Mouse (Mus musculus): ENCODE results near the gene Dio3. TPM values are rescaled to one million over a fixed set of nuclear protein-coding genes. Genes with fewer than 3 reads are reported as not detected.

Dio3 gene
- polyA plus RNA-seq (2015; fragmentation: Nextera tagmentation; extraction: Ambion mirVana), result 0.19 and 0.38 TPM in 2 replicates

GRCm38 (mm10) chr12:110278853-110279252, at the start of gene Dio3:
TSS of gene Dio3 (plus strand) at chr12:110279068.
- no peaks in the 10 kb centered on the region for H3K9me3 ChIP-seq (ENCODE audit: control insufficient read depth, low read length)
- peaks cover 9% of the 10 kb centered on the region; the same call in 1 of the 2 replicates for H3K4me1 ChIP-seq (replicated peaks; ENCODE audit: control insufficient read depth, insufficient read depth, low read length)
- peak within 1 kb of the TSS; percentile 47; the same call in 1 of the 2 replicates for H3K9ac ChIP-seq (ENCODE audit: low read length)
- H3K4me3 ChIP-seq (ENCODE audit: low read length), result peak within 1 kb of the TSS; percentile 52
- H3K27ac ChIP-seq (ENCODE audit: low read length), result no peak within 1 kb of the TSS
- H3K4me2 ChIP-seq (ENCODE audit: low read depth, low read length), result peak within 1 kb of the TSS; percentile 78
- H3K27me3 ChIP-seq (ENCODE audit: control insufficient read depth, insufficient read depth, low read depth, low read length), result peaks cover 78% of the 10 kb centered on the region
- 0% methylated on average over 32 of the region's 34 CpGs for WGBS
- ATAC-seq (ENCODE audit: low read depth), result peak; percentile 74
- H3K36me3 ChIP-seq (ENCODE audit: control insufficient read depth, insufficient read depth, low read length), result no peaks in the 10 kb centered on the region

GRCm38 (mm10) chr12:110230296-110230695, 48.6 kb upstream of the Dio3 start:
- Histone ChIP-seq H3K27ac (ENCODE audit: low read length) (no peak overlapping the region), H3K36me3 (ENCODE audit: control insufficient read depth, insufficient read depth, low read length) (no peaks in the 10 kb centered on the region), H3K4me1 (replicated peaks; ENCODE audit: control insufficient read depth, insufficient read depth, low read length) (no peaks in the 10 kb centered on the region), H3K4me3 (ENCODE audit: low read length) (no peak overlapping the region), H3K9me3 (ENCODE audit: control insufficient read depth, low read length) (no peaks in the 10 kb centered on the region), H3K4me2 (ENCODE audit: low read depth, low read length) (no peak overlapping the region), H3K9ac (ENCODE audit: low read length) (no peak overlapping the region), H3K27me3 (ENCODE audit: control insufficient read depth, insufficient read depth, low read depth, low read length) (no peaks in the 10 kb centered on the region)
- no peak for ATAC-seq (ENCODE audit: low read depth)
- 52% methylated on average over 7 of the region's 7 CpGs for WGBS

GRCm38 (mm10) chr12:110230767-110231166, 48.1 kb upstream of the Dio3 start:
- ATAC-seq (ENCODE audit: low read depth), result no peak
- H3K4me2 ChIP-seq (ENCODE audit: low read depth, low read length), result no peak overlapping the region
- no peak overlapping the region for H3K9ac ChIP-seq (ENCODE audit: low read length)
- H3K9me3 ChIP-seq (ENCODE audit: control insufficient read depth, low read length), result no peaks in the 10 kb centered on the region
- no peaks in the 10 kb centered on the region for H3K4me1 ChIP-seq (replicated peaks; ENCODE audit: control insufficient read depth, insufficient read depth, low read length)
- no peaks in the 10 kb centered on the region for H3K27me3 ChIP-seq (ENCODE audit: control insufficient read depth, insufficient read depth, low read depth, low read length)
- no peak overlapping the region for H3K4me3 ChIP-seq (ENCODE audit: low read length)
- no peak overlapping the region for H3K27ac ChIP-seq (ENCODE audit: low read length)
- 77% methylated on average over 8 of the region's 8 CpGs for WGBS
- H3K36me3 ChIP-seq (ENCODE audit: control insufficient read depth, insufficient read depth, low read length), result no peaks in the 10 kb centered on the region

GRCm38 (mm10) chr12:110231709-110232600, 46.9 kb upstream of the Dio3 start:
- no peak for ATAC-seq (ENCODE audit: low read depth)
- 69% methylated on average over 13 of the region's 13 CpGs for WGBS
- Histone ChIP-seq H3K27ac (ENCODE audit: low read length) (no peak overlapping the region), H3K27me3 (ENCODE audit: control insufficient read depth, insufficient read depth, low read depth, low read length) (no peaks in the 10 kb centered on the region), H3K9me3 (ENCODE audit: control insufficient read depth, low read length) (no peaks in the 10 kb centered on the region), H3K4me1 (replicated peaks; ENCODE audit: control insufficient read depth, insufficient read depth, low read length) (no peaks in the 10 kb centered on the region), H3K36me3 (ENCODE audit: control insufficient read depth, insufficient read depth, low read length) (no peaks in the 10 kb centered on the region), H3K4me2 (ENCODE audit: low read depth, low read length) (no peak overlapping the region), H3K9ac (ENCODE audit: low read length) (no peak overlapping the region), H3K4me3 (ENCODE audit: low read length) (no peak overlapping the region)

GRCm38 (mm10) chr12:110235908-110236307, 43.0 kb upstream of the Dio3 start:
- Histone ChIP-seq H3K9me3 (ENCODE audit: control insufficient read depth, low read length) (no peaks in the 10 kb centered on the region), H3K9ac (ENCODE audit: low read length) (no peak overlapping the region), H3K27me3 (ENCODE audit: control insufficient read depth, insufficient read depth, low read depth, low read length) (no peaks in the 10 kb centered on the region), H3K36me3 (ENCODE audit: control insufficient read depth, insufficient read depth, low read length) (no peaks in the 10 kb centered on the region), H3K27ac (ENCODE audit: low read length) (no peak overlapping the region), H3K4me3 (ENCODE audit: low read length) (no peak overlapping the region), H3K4me1 (replicated peaks; ENCODE audit: control insufficient read depth, insufficient read depth, low read length) (no peaks in the 10 kb centered on the region), H3K4me2 (ENCODE audit: low read depth, low read length) (no peak overlapping the region)
- 90% methylated on average over 4 of the region's 4 CpGs for WGBS
- ATAC-seq (ENCODE audit: low read depth), result no peak

GRCm38 (mm10) chr12:110237046-110237445, 41.8 kb upstream of the Dio3 start:
- no peak for ATAC-seq (ENCODE audit: low read depth)
- Histone ChIP-seq H3K4me1 (replicated peaks; ENCODE audit: control insufficient read depth, insufficient read depth, low read length) (no peaks in the 10 kb centered on the region), H3K4me3 (ENCODE audit: low read length) (no peak overlapping the region), H3K36me3 (ENCODE audit: control insufficient read depth, insufficient read depth, low read length) (no peaks in the 10 kb centered on the region), H3K4me2 (ENCODE audit: low read depth, low read length) (no peak overlapping the region), H3K27me3 (ENCODE audit: control insufficient read depth, insufficient read depth, low read depth, low read length) (no peaks in the 10 kb centered on the region), H3K27ac (ENCODE audit: low read length) (no peak overlapping the region), H3K9me3 (ENCODE audit: control insufficient read depth, low read length) (no peaks in the 10 kb centered on the region), H3K9ac (ENCODE audit: low read length) (no peak overlapping the region)
- 74% methylated on average over 7 of the region's 7 CpGs for WGBS

GRCm38 (mm10) chr12:110239358-110239757, 39.5 kb upstream of the Dio3 start:
- Histone ChIP-seq H3K27me3 (ENCODE audit: control insufficient read depth, insufficient read depth, low read depth, low read length) (no peaks in the 10 kb centered on the region), H3K4me2 (ENCODE audit: low read depth, low read length) (no peak overlapping the region), H3K36me3 (ENCODE audit: control insufficient read depth, insufficient read depth, low read length) (no peaks in the 10 kb centered on the region), H3K4me3 (ENCODE audit: low read length) (no peak overlapping the region), H3K4me1 (replicated peaks; ENCODE audit: control insufficient read depth, insufficient read depth, low read length) (no peaks in the 10 kb centered on the region), H3K9ac (ENCODE audit: low read length) (no peak overlapping the region), H3K9me3 (ENCODE audit: control insufficient read depth, low read length) (no peaks in the 10 kb centered on the region), H3K27ac (ENCODE audit: low read length) (no peak overlapping the region)
- no peak for ATAC-seq (ENCODE audit: low read depth)
- WGBS, result 71% methylated on average over 5 of the region's 5 CpGs

GRCm38 (mm10) chr12:110244581-110244980, 34.3 kb upstream of the Dio3 start:
- Histone ChIP-seq H3K9me3 (ENCODE audit: control insufficient read depth, low read length) (no peaks in the 10 kb centered on the region), H3K4me3 (ENCODE audit: low read length) (no peak overlapping the region), H3K9ac (ENCODE audit: low read length) (no peak overlapping the region), H3K27ac (ENCODE audit: low read length) (no peak overlapping the region), H3K4me2 (ENCODE audit: low read depth, low read length) (no peak overlapping the region), H3K27me3 (ENCODE audit: control insufficient read depth, insufficient read depth, low read depth, low read length) (no peaks in the 10 kb centered on the region), H3K36me3 (ENCODE audit: control insufficient read depth, insufficient read depth, low read length) (no peaks in the 10 kb centered on the region), H3K4me1 (replicated peaks; ENCODE audit: control insufficient read depth, insufficient read depth, low read length) (no peaks in the 10 kb centered on the region)
- ATAC-seq (ENCODE audit: low read depth), result no peak
- 77% methylated on average over 6 of the region's 6 CpGs for WGBS

GRCm38 (mm10) chr12:110245461-110245860, 33.4 kb upstream of the Dio3 start:
- H3K4me3 ChIP-seq (ENCODE audit: low read length), result no peak overlapping the region
- H3K27me3 ChIP-seq (ENCODE audit: control insufficient read depth, insufficient read depth, low read depth, low read length), result no peaks in the 10 kb centered on the region
- H3K4me2 ChIP-seq (ENCODE audit: low read depth, low read length), result no peak overlapping the region
- ATAC-seq (ENCODE audit: low read depth), result no peak
- no peaks in the 10 kb centered on the region for H3K4me1 ChIP-seq (replicated peaks; ENCODE audit: control insufficient read depth, insufficient read depth, low read length)
- no peak overlapping the region for H3K9ac ChIP-seq (ENCODE audit: low read length)
- no peaks in the 10 kb centered on the region for H3K36me3 ChIP-seq (ENCODE audit: control insufficient read depth, insufficient read depth, low read length)
- H3K27ac ChIP-seq (ENCODE audit: low read length), result no peak overlapping the region
- WGBS, result 88% methylated on average over 4 of the region's 4 CpGs
- H3K9me3 ChIP-seq (ENCODE audit: control insufficient read depth, low read length), result no peaks in the 10 kb centered on the region

All from lung, embryonic 16.5 days (tissue).